Mouse (Mus musculus) adipocyte (in vitro differentiated cells): ENCODE results near the gene Spats1.
"Not testable (repeated sequence)": the region's sequence is repeated elsewhere in the genome, so short reads cannot be mapped to it uniquely, and the experiment has no call there.

ENCODE experiments used
- DNase-seq: peaks from one replicate; pipeline ENCODE4 v3.0.0-alpha.2; 2016; ENCODE audit warnings: low spot score

The Spats1 gene

DNA sequence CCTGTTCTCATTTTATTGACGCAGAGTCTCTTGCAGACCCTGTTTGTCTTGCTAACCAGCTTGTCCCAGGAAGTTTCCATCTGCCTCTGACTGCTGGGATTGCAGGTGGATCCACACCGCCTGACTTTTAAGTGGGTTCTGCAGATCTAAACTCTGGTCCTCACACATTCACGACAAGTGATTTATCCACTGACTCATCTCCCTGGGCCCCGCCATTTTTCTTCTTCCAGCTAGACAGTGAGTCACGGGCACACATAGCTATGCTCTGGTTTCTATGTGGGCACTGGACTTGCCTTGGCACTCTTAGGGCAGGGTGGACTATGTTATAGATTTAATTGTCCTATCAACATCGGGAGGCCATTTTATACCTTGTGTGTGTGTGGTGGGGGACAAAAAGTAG is 14.5 kb upstream of the Spats1 start:
- no peak for DNase-seq

DNA sequence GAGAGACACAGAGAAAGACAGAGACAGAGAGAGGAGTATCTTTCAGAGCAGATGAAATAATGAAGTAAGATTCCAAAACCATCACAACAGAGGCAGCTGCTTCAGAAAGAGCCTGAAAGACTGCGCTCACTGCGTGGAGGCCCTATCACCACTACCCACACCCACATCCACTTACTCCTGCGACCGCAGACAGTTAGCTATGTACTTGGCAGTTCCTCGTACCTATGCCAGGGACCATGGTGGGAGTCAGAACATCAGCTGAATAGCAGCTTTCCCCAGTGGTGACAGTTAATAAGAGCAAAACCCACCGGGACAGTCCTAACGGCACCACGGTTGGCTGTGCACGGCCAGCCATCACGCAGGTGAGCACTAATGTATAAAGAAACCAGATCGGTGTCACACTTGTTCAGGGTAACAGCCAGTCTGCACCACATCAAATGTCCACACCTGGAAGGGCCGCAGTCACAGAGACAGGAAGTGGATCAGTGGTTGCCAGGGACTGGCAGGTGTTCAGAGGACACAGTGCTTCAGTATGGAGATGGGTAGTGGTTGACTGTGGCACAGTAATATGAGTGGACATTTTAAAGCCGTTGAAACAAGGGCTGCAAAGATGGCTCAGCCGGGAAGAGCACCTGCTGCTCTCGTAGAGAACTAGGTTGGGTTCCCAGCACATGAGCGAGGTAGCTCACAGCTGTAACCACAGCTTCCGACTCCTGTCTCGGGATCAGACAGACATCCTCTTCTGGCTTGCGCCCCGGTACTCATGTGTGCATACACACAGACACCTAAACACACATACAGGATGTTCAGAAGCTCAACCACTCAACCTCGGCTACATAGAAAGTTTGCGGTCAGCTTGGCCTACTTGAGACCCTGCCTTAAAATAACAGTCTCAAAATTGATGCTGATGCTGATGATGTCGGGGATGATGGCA is 13.4 kb upstream of the Spats1 start:
- no peak for DNase-seq

DNA sequence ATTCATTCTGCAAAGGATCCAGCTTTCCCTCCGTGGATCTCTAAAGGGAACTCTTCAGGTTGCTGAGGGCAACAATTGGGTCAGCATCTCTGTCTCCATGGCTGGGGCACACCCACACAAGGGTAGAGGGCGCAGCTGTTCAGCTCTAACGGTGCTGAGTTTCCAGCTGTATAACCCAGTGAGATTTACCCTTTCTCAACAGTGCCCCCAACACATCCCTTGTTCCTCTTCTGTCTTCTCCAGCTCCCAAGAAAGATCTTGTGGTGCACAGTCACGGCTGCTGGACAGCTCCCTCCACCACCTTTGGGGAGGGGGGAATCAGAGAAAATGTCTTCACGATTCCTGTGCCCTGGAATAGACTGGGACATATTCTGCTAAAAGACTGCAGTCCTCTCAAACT is 12.0 kb upstream of the Spats1 start:
- DNase-seq: no peak

DNA sequence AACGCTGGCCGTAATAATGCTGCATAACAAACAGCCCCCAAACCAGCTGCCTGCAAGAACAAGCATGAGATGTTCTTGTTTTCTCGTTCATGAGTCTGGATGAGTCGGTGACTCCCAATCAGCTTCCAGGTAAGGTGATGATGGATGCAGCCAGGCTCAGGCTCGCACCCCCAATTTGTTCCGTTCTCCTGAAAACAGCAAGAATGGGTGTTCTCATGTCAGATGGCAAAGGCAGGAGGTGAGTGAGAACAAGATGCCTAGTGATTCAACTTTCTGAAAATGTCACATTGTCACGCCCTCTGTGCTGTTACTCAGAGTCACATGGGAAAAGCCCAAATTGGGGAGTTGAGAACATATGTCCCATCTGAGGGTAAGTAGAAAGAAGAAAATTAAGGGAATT is 10.4 kb upstream of the Spats1 start:
- no peak for DNase-seq

DNA sequence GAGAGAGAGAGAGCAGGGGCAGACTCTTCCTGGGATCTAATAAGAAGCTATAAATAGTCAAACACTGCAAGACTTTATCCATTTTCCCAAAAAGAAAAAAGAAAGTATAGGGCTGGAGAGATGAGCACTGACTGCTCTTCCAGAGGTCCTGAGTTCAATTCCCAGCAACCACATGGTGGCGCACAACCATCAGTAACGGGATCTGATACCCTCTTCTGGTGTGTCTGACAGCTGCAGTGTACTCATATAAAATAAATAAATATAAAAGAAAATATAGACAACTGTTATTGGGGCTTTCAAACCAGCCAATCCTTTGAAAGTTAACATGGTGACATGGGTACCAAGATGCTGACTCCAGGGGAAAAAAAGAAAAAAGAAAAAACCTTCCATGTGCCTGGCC is 5.2 kb upstream of the Spats1 start:
- DNase-seq: no peak

DNA sequence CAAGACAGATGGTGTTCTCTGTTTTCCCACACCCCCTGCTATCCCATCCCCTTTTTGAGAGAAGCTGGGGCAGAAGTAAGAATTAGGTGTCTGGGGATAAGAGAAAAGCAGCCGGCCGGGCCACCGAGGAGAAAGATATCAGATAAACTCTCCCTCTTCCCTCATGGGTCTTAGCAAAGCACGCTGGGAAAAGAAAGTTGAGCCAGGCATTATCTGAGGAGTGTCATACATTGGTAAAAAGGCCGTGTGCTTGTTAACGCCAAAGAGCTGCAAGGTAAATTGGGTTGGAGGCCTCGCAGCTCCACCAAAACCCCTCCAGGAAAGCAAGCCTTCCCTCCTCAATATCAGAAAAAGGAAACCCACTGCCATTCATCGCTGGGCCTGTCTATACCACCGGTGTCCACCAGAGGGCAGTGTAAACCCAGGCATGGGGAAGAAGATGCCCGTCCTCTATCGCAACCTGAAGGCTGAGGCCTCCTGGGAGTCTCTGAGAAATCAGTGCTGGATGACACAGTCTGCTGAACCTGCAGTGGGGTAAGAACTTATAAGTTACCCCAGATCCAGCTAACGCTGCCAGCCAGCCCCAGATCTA is 3.1 kb upstream of the Spats1 start:
- peak; percentile 81 for DNase-seq

DNA sequence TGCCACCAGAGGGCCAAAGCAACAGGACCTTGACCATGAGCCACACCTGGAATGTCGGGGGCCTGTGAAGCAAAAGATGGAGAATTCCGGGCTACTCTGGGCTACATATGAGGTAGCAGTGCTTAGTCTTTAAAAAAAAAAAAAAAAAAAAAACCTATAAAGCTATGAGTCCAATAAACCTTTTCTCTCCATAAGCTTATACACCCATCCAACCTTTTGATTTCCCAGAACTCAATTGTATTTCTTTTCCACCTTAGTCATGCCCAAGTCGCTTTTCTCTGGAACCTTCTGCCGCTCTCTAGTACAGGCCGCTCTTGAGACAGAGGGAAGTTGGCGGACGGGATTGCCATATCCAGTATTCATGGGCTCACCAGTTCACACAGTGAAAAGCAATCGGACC is 1.1 kb downstream of the Spats1 start:
- DNase-seq: no peak

DNA sequence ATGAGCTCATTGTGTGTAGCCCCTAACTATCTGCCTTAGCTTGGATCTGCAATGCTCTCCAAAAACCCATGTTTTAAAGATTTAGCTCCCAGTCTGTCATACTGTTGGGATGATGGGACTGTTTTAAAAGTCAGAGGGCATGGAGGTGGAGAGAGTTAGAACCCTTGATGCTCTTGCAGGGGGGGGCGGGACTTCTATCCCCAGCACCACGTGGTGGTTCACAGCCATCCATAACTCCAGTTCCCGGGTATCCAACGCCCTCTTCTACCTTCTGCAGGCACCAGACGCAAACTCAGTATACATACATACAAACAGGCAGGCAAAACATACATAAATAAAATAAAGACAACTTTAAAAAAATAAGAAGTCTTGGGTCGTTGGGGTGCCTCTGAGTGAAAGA is 1.5 kb downstream of the Spats1 start:
- no peak for DNase-seq

DNA sequence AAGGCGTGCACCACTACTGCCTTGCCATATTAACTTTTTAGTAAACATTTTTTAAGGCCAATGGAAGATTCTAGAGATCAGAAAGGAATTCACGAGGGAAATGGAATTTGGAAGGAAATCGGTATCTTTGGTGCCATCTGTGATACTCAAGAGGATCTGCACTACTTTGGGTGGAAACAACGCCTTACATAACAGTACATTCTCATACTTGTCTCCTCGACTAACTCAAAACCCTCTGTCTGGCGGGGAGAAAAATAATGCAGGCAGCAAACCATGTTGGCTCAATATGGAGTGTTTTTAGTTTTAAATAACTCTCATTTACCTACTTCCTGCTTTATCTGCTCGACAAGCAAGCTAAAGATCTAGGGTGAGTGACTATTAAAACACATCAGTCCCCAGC is 4.5 kb downstream of the Spats1 start:
- DNase-seq: no peak

DNA sequence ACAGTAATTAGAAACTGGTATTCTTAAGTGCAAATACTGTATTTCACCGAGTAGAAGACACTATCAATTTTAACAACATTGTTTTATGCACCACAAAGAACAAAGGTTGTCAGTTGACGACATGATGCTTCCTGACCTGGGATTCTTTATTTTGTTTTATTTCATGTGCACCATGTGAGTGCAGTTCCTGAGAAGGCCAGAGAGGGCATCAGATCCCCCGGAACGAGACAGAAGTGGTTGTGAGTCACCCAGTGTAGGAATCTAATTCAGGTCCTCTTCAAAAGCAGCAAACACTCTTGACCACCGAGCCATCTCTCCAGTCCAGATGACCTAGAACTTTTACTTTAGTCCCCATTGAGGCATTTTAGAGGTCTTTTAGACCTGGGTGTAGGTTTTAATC is 6.9 kb downstream of the Spats1 start:
- no peak for DNase-seq

DNA sequence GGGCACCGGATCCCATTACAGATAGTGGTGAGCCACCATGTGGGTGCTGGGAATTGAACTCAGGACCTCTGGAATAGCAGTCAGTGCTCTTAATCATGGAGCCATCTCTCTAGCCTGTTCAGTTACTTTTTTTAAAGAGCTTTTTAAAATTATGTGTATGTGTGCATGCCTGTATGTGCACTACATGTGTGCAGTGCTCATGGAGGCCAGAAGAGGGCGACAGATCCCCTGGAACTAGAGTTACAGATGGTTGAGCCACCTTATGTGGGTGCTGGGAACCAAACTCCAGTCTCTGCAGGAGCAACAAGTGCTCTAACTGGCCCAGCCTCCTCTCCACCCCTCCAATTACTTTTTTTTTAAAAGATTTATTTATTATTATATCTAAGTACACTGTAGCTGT is 8.5 kb downstream of the Spats1 start:
- no peak for DNase-seq

DNA sequence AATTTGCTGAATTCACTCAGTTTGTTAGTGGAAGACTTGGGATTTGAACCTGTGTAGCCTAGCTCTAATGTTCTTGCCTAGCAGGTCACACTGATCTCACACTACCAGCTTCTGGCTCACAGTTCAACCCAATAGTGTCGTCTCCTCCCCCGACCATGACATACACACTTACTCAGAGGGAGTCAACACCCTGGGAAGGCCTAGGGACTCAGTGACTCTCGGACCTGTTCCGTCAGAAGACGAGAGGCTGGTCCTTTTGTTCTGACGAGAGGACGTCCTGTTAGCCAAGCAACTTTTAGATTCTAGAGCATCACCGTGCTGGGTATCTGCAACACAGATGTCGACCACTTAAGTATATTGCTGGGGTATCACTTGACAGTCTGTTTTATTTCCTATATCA is 11.0 kb downstream of the Spats1 start:
- no peak for DNase-seq

DNA sequence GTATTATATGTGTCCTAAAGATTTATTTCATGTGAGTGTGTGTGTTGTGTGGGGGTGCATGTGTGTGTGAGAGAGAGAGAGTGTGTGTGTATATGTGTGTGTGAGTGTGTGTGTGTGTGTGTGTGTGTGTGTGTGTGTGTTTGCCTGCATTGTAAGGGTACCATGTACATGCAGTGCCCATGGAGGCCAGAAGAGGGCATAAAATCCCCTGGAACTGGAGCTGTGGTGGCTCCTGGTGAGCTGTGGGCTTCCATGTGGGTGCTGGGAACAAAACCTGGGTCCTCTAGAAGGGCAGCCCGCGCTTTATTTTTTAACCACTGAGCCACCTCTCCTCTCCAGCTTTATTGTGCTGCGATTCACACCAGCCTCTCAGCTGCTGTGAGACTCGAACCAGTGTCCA is 12.7 kb downstream of the Spats1 start:
- no peak for DNase-seq

DNA sequence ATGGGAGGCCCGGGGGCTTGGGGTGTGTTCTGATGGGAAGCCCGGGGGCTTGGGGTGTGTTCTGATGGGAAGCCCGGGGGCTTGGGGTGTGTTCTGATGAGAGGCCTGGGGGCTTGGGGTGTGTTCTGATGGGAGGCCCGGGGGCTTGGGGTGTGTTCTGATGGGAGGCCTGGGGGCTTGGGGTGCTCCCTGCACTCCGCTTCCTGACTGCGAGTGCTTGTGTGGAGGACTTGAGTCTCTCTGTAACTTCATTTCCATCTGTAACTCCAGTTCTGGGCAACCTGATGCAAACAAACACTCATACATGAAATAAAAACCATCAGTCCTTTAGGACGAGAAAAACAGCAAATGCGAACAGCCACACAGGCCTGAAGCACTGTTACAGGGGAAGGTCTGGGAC is 16.2 kb downstream of the Spats1 start:
- no peak for DNase-seq

DNA sequence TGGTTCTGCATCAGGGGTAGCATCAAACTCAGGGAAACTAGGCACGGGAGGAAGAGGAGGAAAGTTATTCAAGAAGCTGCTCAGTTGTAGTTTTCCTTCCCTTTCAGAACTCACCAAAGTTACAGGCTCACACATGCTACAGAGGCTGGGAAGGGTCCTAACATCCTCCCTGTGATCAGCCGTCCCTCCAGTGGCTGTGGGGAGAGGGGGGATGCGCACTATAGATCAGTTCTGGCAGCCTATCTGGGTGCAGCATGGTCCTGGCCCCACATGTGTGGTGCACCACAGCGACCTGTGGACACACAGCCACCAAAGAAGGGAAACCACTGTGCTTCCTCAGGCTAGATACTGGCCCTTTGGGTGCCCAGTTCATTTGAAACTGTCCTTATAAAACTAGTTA is 16.7 kb downstream of the Spats1 start:
- no peak for DNase-seq

DNA sequence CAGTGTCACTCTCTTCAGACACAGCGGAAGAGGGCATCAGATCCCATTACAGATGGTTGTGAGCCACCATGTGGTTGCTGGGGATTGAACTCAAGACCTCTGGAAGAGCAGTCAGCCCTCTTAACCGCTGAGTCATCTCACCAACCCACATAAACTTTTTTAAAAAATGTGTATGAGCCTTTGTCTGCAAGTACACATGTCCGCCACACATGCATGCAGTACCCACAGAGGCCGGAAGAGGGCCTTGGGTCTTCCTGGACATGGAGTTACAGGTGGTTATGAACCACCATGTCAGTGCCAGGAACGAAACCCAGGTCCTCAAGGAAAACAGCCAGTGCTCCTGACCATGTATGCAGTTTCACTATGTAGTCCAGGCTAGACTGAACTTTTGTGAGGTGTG is 17.7 kb downstream of the Spats1 start:
- no peak for DNase-seq

DNA sequence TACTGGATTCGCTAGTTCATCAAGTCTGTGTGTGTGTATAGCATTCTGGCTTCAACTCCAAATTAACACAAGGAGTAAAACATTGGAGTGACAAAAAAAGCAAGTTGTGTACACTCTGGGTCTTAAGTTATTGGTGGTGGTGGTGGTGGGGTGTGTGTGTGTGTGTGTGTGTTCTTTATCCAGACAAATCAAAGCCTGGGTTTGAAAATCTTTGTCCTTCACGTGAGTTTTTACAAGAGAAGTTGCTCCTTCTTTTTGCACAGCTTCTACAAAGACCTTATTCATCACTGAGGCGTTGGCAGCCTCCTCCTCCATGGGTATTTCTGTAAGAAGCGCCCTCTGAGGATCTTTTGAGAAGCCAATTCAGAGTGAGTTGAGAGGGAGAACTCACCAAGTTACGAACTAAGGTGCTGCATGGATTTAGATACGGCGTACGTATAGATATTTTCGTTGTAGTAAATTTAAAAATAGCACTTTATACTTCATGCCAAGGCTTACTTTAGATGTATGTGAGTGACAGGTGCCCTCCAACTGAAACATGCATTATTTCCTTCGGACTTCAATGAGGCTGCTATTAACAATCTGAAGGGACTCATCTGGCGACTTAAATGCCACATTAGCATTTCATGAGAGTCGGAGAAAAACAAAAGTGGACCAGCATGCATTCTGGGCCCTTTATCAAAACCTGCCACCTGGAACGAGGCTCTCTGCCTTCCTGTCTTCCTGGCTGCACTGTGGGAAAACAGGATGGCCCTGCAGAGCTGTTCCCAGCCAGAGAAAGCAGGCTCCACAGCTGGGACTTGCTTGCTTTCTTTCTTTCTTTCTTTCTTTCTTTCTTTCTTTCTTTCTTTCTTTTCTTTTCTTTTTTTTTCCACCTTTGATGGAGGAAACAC is 18.7 kb downstream of the Spats1 start:
- no peak for DNase-seq

DNA sequence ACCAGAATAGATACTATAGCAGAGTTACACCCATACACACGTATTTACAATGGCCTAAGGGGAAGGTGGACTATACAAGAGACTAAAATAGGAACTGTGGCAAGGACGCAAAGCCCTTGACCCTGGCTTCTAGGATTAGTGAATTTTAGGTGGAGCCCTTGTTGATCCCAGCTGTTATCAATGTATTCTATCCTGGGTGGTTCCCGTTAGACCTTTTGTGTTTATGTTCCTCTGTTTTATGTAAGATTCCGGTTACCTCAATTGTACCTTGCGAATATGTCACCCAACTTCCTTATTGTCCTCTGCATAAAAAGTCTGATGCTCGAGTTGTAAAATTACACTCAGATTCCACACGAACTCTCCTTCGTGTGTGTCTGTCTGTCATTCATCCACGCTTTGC is 19.4 kb downstream of the Spats1 start:
- not testable (repeated sequence) for DNase-seq

DNA sequence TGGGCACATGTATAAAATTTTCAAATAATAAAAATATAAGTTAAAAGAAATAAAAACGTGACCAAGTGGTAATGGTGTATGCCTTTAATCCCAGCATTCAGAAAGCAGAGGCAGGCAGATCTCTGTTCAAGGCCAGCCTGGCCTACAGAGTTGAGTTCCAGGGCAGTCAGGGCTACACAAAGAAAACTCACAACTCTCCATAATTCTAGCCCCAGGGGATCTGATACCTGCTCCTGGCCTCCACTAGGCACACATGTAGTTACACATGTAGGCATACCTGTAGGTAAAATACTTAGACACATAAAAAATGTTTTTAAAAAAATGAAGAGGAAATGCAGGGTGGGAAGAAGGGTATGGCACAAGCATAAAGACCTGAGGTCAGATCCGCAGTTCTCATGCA is 20.4 kb downstream of the Spats1 start:
- DNase-seq: no peak

DNA sequence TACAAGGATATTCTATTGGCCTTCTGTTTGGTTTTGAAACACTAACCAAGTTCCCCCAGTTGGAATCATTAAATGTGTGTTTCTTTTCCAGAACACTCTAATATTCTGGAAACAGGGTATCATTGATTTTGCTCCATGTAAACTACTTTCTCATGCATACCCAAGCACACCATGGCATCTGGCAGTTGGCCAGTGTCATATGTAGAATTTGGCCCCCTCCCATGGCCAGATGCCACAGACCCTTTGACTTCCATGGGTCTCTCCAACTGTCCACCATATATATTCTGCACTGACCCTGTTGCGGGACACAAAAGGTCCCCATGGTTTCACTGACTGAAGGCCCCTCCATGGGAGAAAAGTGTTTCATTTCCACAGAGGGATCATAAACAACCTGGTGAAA is 22.9 kb downstream of the Spats1 start:
- DNase-seq: no peak

DNA sequence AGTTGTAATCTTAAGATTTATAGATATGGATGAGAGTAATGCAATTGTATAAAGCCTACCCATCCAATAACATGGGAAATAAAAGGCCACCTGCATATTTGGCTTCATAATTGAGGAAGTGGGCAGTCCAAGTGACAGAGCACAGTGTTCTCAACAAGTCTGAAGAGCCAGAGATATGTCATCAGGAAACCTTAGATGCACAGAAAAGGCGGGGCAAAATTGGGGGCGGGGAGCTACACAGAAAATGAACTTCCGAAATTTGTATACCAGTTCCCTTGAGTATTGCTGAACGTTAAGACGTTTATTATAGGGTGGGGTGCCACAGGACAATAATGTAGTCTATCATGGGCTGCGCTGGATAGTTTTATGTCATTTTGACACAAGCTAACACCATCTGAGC is 25.1 kb downstream of the Spats1 start:
- DNase-seq: no peak

DNA sequence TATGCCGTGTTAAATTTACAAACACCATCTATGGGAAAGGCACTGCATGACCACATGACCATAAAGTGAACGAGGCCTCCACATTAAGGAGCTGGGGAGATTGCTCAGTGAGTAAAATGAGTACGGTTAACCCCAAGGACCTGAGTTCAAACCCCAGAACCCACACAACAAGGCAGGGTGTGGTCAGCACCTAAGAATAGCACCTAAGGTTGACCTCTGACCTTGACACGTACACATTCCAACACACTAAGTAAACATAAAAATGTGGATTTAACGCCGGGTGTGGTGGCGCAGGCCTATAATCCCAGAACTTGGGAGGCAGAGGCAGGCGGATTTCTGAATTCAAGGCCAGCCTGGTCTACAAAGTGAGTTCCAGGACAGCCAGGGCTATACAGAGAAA is 25.6 kb downstream of the Spats1 start:
- DNase-seq: no peak

DNA sequence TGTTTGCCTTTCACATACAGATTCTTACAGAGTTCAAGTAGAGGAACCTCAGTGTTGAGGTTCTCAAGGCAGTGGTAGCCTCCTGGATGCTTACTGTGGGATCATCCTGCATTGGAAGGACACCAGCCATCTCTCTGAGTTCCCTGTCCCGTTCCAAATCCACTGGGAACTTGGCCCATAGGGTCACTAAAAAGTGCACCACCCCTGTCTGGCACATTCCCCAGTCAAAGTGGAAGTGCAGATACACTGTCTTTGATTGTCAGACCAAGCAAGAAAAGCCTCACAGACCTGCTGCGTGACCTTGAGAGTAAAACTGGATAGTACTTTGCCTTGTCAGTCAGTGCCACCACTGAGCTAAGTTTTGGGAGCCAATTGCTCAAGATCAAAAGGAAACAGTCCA is 28.2 kb downstream of the Spats1 start:
- DNase-seq: no peak
